Mouse (Mus musculus): ENCODE results near the gene Adgrg6.

DNA sequence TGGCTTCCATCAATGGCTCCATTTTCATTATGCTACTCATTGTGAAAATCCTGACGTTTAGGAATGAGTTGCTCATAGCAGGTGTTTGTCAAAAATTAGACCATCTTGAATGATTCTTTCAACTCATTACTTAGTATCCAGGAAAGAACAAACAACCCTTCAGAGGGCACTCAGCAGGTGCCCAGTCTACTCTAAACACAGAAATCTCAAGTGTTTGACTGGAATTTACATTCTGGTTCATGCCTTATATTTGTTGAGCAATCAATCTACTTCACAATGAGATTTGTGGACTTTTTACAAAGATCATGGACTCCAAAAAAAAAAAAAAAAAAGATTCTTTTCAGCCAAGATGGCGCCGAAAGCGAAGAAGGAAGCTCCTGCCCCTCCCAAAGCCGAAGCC, 22.7 kb downstream of the Adgrg6 start:
- TF ChIP-seq EP300 (IDR thresholded peaks at IDR 0.05; ENCODE audit: low read depth) (no peak), CTCF (IDR thresholded peaks at IDR 0.05; ENCODE audit: low read depth) (no peak)

All from liver, embryonic 14.5 days (tissue).